Mouse (Mus musculus) small intestine, adult 2 months (tissue): ENCODE data around the gene Ucn2.

Experiments
- CTCF ChIP-seq: fragments of 200-500 bp; IDR thresholded peaks from 2 replicates; pipeline ENCODE4 v1.5.1; 2012; ENCODE audit warnings: low read depth, mild to moderate bottlenecking, control low read depth, inconsistent platforms, low read length, moderate library complexity, mixed read lengths; ENCODE audit not compliant: insufficient replicate concordance, insufficient read length; ENCODE audit errors: extremely low read depth
- POLR2A ChIP-seq: fragments of 200-500 bp; IDR thresholded peaks from 2 replicates; pipeline ENCODE4 v1.6.1; 2012; ENCODE audit warnings: low read depth, mild to moderate bottlenecking, control low read depth, inconsistent platforms, low read length, moderate library complexity

- TF ChIP-seq POLR2A (no peak), CTCF (no peak)
Observed at GRCm38 (mm10) chr9:108999167-108999526, 13.3 kb downstream of the Ucn2 start.
